26 mouse cellular contexts compared by ENCODE assay signal in the genomic region with DNA sequence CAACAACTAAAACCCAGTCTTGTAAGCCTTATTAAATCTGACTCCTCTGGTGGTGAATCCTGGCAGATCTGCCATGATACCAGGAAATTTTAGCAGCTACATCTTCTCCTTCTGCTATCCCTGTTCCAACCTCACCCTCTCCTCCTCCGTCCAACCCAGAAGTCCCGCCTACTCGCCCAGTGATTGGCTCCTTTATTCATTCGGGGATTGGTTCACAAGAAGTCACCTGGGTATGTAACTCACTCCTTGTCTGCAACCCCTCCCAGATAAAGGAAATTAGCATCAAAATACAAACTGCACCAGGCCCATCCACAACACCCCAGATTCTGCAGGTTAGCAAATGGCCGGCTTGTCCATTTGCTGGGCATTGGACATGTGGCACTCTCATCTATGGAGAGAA.
DNase-seq lines count a peak whose midpoint lies in the region; ATAC-seq lines count a peak whose summit lies in the region.
"Had no signal": no experiment of that assay in that cellular context is flagged by ENCODE, and none has a peak within 500 bp of the region (broad histone marks: within the 10 kb centered on the region; RNA-seq: fewer than 3 reads in every experiment).

No protein-coding gene starts in this region.

- WGBS in midbrain, embryonic 11.5 days: 52% methylated on average over 5 of the region's 5 CpGs
- WGBS in midbrain, embryonic 16.5 days: 44% methylated on average over 5 of the region's 5 CpGs

- no peaks in the 10 kb centered on the region for H3K9me3 ChIP-seq in midbrain, embryonic 11.5 days (ENCODE audit: control insufficient read depth, low read length)
- H3K9me3 ChIP-seq in midbrain, embryonic 16.5 days (replicated peaks; ENCODE audit: control insufficient read depth, low read length, poor library complexity, severe bottlenecking): no peaks in the 10 kb centered on the region
- H3K9me3 ChIP-seq: embryonic facial prominence, embryonic 15.5 days; G1E had no signal

- H3K27ac ChIP-seq in midbrain, embryonic 11.5 days (ENCODE audit: low read depth, low read length): no peak overlapping the region
- no peak overlapping the region for H3K27ac ChIP-seq in midbrain, embryonic 16.5 days (ENCODE audit: low read length)
- H3K27ac ChIP-seq: embryonic facial prominence, embryonic 13.5 days; embryonic facial prominence, embryonic 15.5 days; forebrain, embryonic 10.5 days; forebrain, embryonic 12.5 days had no signal

- ATAC-seq in midbrain, embryonic 11.5 days (ENCODE audit: low FRiP score): peak; percentile 54; the same call in 1 of the 2 replicates
- ATAC-seq in midbrain, embryonic 16.5 days: no peak
- ATAC-seq: activated CD4-positive, CD25-positive, alpha-beta regulatory T cell, adult 4 months; forebrain, embryonic 14.5 days; forebrain, embryonic 16.5 days; Patski had no signal

- H3K4me1 ChIP-seq in midbrain, embryonic 11.5 days (ENCODE audit: control insufficient read depth, insufficient read depth, low read length): peaks cover 8% of the 10 kb centered on the region
- peaks cover 5% of the 10 kb centered on the region; the same call in 1 of the 2 replicates for H3K4me1 ChIP-seq in midbrain, embryonic 16.5 days (ENCODE audit: control insufficient read depth, insufficient read depth, low read length)

- H3K4me3 ChIP-seq in midbrain, embryonic 11.5 days (ENCODE audit: low read depth, low read length): no peak overlapping the region
- H3K4me3 ChIP-seq in midbrain, embryonic 16.5 days (ENCODE audit: low read depth, low read length): no peak overlapping the region
- H3K4me3 ChIP-seq: embryonic facial prominence, embryonic 13.5 days; embryonic facial prominence, embryonic 15.5 days; erythroblast, embryonic 14.5 days; forebrain, embryonic 10.5 days; forebrain, embryonic 12.5 days had no signal

- intact Hi-C loops in heart, postnatal 25 days (cut with DNase I): no loop called here

- no peaks in the 10 kb centered on the region for H3K36me3 ChIP-seq in midbrain, embryonic 11.5 days (ENCODE audit: control insufficient read depth, insufficient read depth, low read length)
- no peaks in the 10 kb centered on the region for H3K36me3 ChIP-seq in midbrain, embryonic 16.5 days (ENCODE audit: control insufficient read depth, insufficient read depth, low read length)
- H3K36me3 ChIP-seq: embryonic facial prominence, embryonic 13.5 days; embryonic facial prominence, embryonic 15.5 days; forebrain, embryonic 10.5 days; forebrain, embryonic 12.5 days; G1E had no signal

- no peak overlapping the region for H3K9ac ChIP-seq in midbrain, embryonic 11.5 days (ENCODE audit: low read length)
- no peak overlapping the region for H3K9ac ChIP-seq in midbrain, embryonic 16.5 days (ENCODE audit: low read depth, low read length)
- H3K9ac ChIP-seq: embryonic facial prominence, embryonic 13.5 days; embryonic facial prominence, embryonic 15.5 days; forebrain, embryonic 12.5 days had no signal

- DNase-seq in midbrain, embryonic 11.5 days (ENCODE audit: low spot score, missing footprints): no peak
- DNase-seq in ES-CJ7 (ENCODE audit: low read depth, low spot score): peak; percentile 38
- peak; percentile 73 for DNase-seq in R1 (ENCODE audit: low read depth, low spot score)
- no peak for DNase-seq in kidney, postnatal 10 days
- no peak for DNase-seq in heart, postnatal 25 days (ENCODE audit: low spot score)
- no peak for DNase-seq in thymus, postnatal 4 days
- DNase-seq: adrenal gland, adult 8-10 months; adrenal gland, postnatal 14 days; adrenal gland, postnatal 36 days; cerebellum, adult 11-12 months; cerebellum, adult 2 months; cerebellum, adult 9-10 months; cerebellum, postnatal 10 days; cerebellum, postnatal 25 days; embryo, embryonic 11 days had no signal

- no peak overlapping the region for H3K4me2 ChIP-seq in midbrain, embryonic 11.5 days
- H3K4me2 ChIP-seq in midbrain, embryonic 16.5 days (ENCODE audit: low read length): no peak overlapping the region
- H3K4me2 ChIP-seq: embryonic facial prominence, embryonic 13.5 days; embryonic facial prominence, embryonic 15.5 days; forebrain, embryonic 12.5 days had no signal

- no peaks in the 10 kb centered on the region for H3K27me3 ChIP-seq in midbrain, embryonic 11.5 days (ENCODE audit: control insufficient read depth, insufficient read depth, low read length)
- no peaks in the 10 kb centered on the region for H3K27me3 ChIP-seq in midbrain, embryonic 16.5 days (ENCODE audit: control insufficient read depth, insufficient read depth, low read depth, low read length)
- H3K27me3 ChIP-seq: embryonic facial prominence, embryonic 15.5 days; forebrain, embryonic 12.5 days had no signal

Comparison
In these comparisons a context has a peak if more than half of its experiments do, and no peak if none do; other contexts are left out.
1. DNase-seq: peak in ES-CJ7 (single experiment) and R1 (single experiment); none in midbrain, embryonic 11.5 days (single experiment), kidney, postnatal 10 days (single experiment), heart, postnatal 25 days (single experiment) and thymus, postnatal 4 days (single experiment).